Mouse (Mus musculus) C3H10T1/2 (cell line): ENCODE data around the gene Ccdc160. TPM values are rescaled to one million over a fixed set of nuclear protein-coding genes. Genes with fewer than 3 reads are reported as not detected.

Experiments
- polyA plus RNA-seq, 2 experiments: library from polyadenylated mRNA; unstranded; fragments of >200 nt; fragmentation: generic; extraction: Trizol; gene quantifications; one replicate each; pipeline ENCODE4 v1.2.1; 2012; ENCODE audit warnings: missing spikeins in 2 of 2

Ccdc160 gene
- not detected for polyA plus RNA-seq

DNA sequence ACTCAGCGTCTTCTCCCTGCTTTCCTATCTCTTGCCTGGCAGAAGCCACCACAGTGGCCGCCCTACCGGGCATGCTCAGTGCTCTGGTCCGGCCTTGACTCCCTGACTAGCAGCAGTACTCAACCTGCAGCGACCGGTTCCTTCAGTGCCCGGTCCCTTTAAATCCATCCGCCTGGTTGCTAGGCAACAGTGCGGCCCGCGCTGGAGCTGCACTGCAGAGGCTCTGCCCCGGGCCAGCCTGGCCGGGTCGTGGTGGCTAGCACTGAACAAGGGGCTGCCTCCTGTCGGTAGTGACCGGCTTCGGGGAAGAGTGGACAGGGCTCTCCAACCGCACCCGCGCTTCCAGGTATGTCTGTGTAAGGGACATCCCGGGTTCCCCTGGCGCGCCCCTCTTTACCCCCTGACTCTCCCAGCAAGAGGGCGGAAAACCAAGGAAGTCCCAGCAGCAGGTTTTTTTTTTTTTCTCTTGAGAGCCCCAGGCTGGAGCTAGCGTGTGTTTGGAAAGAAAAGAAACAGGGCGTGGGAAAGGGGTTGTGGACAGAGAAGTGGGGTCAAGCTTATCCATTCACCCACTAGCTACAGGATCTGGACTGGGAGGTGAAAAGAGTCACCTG lies at the start of gene Ccdc160:
Ccdc160 (plus strand) TSS at position 221 of the 614 bp plus-strand sequence.

Other genes starting within 250 kb of the Ccdc160 start
- gene Gpc3, start 177.2 kb upstream of the Ccdc160 start, polyA plus RNA-seq: under 1 TPM in 1 of 2 experiments, not detected in 1; 0.17 TPM
- 1 to 10 TPM in 1 of 2 experiments, under 1 TPM in 1; 0.57 to 2.6 TPM for gene Phf6, start 121.1 kb downstream of the Ccdc160 start, polyA plus RNA-seq
- 10 to 100 TPM in 1 of 2 experiments, 1 to 10 TPM in 1; 9.7 to 27.9 TPM for gene Hprt, start 196.9 kb downstream of the Ccdc160 start, polyA plus RNA-seq